Mouse (Mus musculus) ovary, postnatal 36 days (tissue): Measurements from ENCODE around the gene Nanos2.

ENCODE experiments used
- DNase-seq: peaks from one replicate; pipeline ENCODE4 v3.0.0; 2022; ENCODE audit warnings: low spot score, mixed read lengths

Nanos2 gene

GRCm38 (mm10) chr7:19021048-19021447 lies 33.8 kb downstream of the Nanos2 start:
- no peak for DNase-seq

GRCm38 (mm10) chr7:19022189-19022958 lies 35.2 kb downstream of the Nanos2 start:
- DNase-seq: no peak

- peak; percentile 67 for DNase-seq
These were observed 36.2 kb downstream of the Nanos2 start, which contains the start of gene Foxa3 for GRCm38 (mm10) chr7:19023357-19023814. Foxa3 (minus strand) TSS chr7:19023538.

GRCm38 (mm10) chr7:19024096-19024506 lies 36.9 kb downstream of the Nanos2 start, which contains the start of gene Sympk:
Sympk (plus strand) TSS chr7:19024377.
- DNase-seq: peak; percentile 95

- peak; percentile 47 for DNase-seq
These were observed 37.5 kb downstream of the Nanos2 start for GRCm38 (mm10) chr7:19024581-19025255.

GRCm38 (mm10) chr7:19028067-19028466 lies 40.9 kb downstream of the Nanos2 start:
- DNase-seq: no peak

GRCm38 (mm10) chr7:19029084-19029653 lies 42.0 kb downstream of the Nanos2 start:
- peak; percentile 53 for DNase-seq

GRCm38 (mm10) chr7:19031641-19032040 lies 44.4 kb downstream of the Nanos2 start:
- DNase-seq: no peak
